Mouse (Mus musculus): ENCODE results near the gene Dvl1.

Gene Dvl1

DNA sequence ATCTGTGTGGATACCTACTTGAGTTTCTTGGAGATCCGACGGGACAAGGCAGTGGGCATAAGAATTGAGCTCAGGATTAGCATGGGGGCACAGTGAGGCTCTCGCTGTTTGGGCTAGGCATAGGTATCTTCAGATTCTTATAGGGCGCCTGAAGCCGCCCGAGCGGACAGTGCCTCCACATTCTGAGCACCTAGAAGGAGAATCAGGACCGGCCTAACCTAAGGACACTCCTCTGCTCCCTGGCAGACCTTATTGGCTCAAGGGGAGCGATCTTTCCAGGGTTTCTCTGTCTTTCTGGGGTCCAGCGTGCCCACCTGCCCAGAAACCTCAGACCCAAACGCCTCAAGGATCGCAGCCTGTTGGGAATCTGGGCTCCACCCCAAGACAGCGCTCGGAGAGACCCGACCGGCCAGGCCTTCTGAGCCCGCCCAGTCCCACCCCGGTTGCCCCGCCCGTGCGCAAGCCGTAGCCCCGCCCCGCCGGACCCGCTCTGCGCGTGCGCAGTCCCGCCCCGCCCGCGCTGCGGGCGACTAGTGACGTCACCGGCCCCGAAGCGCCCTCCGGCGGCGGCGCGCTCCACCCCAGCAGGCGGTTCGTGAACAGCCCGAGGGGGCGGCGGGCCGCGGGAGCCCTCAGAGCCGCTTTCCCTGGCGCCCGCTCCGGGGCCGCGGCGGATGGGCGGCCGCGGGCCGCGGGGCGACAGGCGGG lies at the start of gene Dvl1:
Gene Dvl1 (plus strand): TSS at position 532 of the 708 bp plus-strand sequence.
- DNase-seq: peak; percentile 97

- no peak for DNase-seq
Observed at GRCm38 (mm10) chr4:155802075-155802474, 45.1 kb upstream of the Dvl1 start.

DNA sequence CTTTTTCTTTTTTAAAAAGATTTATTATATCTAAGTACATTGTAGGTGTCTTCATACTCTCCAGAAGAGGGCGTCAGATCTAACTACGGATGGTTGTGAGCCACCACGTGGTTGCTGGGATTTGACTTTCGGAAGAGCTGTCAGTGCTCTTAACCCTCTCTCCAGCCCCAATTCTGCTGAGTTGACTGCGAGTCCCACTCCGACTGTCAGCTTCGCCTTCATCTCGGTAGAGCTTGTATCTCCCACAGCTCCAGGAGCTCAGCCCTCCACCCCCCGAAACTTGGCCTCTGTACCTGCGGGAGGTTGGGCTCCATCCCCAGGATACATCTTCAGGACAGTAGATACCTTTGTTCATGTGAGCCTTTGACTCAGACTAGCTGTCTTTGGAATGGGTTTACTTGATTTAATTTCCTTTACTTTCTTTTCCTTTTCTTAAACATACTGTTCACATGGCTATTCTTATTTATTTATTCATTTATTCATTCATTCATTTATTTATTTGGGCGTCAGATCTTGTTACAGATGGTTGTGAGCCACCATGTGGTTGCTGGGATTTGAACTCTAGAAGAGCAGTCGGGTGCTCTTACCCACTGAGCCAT lies 44.4 kb upstream of the Dvl1 start, which contains the start of gene Mrpl20:
Gene Mrpl20 (plus strand): TSS at position 138 of the 599 bp plus-strand sequence.
- DNase-seq: peak; percentile 15

- DNase-seq: peak; percentile 97
Observed at GRCm38 (mm10) chr4:155803340-155804041, 43.7 kb upstream of the Dvl1 start.

GRCm38 (mm10) chr4:155807841-155808240 lies 39.4 kb upstream of the Dvl1 start:
- DNase-seq: no peak

DNA sequence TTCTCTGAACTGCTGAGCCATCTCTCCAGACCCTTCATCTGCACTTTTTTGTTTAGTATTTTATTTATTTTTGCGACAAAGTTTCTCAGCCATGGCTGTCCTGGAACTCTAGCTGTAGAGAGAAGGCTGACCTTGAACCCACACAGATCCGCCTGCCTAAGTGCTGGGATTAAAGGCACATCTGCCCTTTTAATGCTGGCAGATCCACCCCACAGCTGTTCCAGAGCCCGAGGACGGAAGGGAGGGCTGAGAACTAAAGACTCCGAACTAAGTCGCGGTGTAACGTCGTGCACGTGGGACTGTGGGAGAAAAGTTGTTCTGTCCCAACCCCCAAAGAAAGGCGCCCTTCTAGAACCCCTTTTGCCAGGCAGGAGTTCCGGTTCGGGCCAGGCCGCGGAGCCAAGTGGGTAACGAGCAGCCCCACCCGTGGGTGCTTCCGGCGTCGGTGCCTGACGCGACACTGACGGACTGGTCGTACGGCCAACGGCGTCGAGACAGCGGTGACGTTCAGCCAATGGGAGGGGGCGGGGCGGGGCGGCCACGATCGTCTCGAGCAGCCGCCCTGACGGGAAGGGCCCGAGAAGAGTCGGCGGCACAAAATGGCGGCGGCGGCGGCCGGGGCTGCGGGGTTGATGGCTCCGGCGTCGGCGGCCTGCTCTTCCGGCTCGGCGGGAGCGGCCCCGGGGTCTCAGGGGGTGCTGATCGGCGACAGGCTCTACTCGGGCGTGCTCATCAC lies 35.1 kb upstream of the Dvl1 start, which contains the start of gene Ccnl2:
Gene Ccnl2 (plus strand): TSS at position 561 of the 736 bp plus-strand sequence.
- peak; percentile 91 for DNase-seq

DNA sequence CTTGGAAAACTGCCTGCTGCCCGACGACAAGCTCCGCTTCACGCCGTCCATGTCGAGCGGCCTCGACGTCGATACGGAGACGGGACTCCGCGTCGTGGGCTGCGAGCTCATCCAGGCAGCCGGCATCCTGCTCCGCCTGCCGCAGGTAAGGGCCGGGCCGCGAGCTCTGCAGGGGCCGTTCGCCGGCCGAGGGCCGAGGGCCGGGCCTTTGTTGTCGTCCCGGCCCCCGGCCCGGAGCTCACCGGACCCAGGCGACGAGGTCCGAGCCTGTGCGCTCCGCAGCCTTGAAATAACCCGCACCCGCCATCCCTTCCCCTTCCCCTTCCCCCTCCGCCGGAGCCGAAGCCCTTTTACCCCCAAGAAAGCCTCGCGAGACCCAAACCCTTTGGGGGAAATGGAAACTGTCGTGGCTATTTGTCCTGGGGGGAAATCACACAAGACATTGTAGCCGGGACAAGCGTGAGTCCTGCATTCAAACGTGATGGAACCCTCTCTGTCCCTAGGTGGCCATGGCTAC lies 34.5 kb upstream of the Dvl1 start:
- peak; percentile 34 for DNase-seq

GRCm38 (mm10) chr4:155817533-155817932 lies 29.7 kb upstream of the Dvl1 start:
- no peak for DNase-seq

- DNase-seq: no peak
Observed at GRCm38 (mm10) chr4:155821025-155821424, 26.2 kb upstream of the Dvl1 start.

DNA sequence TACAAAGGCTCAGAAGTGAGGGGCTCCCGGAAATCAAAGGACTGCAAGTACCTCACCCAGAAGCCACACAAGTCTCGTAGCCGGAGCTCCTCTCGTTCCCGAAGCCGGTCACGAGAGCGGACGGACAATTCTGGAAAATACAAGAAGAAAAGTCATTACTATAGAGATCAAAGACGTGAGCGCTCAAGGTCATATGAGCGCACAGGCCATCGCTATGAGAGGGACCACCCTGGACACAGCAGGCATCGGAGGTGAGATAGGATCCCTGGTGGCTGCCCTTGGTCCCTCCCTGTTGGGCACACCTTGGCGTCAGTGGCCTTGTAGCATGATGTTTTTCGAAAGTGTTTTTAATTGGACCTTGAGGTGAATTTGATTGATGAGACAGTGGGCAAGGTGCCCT lies 23.8 kb upstream of the Dvl1 start:
- DNase-seq: no peak

DNA sequence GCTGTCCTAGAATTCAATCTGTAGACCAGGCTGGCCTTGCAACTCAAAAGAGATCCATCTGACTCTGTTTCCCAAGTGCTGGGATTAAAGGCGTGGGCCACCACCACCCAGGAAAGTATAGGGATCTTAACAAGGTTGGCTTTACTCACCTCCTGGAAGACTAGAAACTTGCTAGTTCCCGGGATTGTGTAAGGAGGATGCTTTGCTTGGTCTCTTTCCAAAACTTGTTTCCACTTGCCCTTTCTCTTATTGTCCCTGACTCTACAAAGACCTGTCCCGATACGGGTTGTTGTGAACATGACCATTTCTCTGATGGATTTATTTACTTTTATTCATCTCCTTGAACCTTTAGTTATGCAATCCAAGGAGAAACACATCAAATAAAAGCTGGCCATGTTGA lies 17.3 kb upstream of the Dvl1 start:
- no peak for DNase-seq

GRCm38 (mm10) chr4:155830596-155830995 lies 16.6 kb upstream of the Dvl1 start:
- no peak for DNase-seq

DNA sequence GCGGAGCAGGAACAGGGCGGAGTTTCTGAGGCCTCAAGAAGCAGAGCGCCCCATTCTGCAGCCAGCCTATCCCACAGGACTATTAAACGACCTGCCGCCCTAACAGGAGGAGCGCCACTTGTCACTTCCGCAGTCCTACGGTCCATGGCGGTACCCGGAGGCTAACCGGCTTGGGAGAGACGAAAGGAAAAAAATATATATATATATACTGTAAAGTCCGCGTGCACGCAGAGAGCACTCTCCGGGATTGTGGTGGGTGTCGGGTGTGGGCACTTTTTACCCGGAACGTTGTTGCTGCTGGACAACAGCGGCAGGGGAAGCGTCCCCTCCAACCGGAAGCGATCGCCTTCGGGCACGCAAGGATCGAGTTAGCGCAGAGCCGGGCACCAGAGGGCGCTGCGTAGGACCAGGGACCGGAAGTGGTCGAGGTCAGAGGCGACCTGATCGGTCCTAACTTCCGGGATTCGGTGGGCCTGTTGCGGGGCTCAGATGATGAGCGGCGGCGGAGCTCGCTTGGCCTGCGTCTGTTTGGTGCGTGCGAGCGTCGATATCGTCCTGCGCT lies 15.9 kb upstream of the Dvl1 start, which contains the start of gene Aurkaip1:
Gene Aurkaip1 (plus strand): TSS at position 68 of the 562 bp plus-strand sequence.
- DNase-seq: peak; percentile 96

DNA sequence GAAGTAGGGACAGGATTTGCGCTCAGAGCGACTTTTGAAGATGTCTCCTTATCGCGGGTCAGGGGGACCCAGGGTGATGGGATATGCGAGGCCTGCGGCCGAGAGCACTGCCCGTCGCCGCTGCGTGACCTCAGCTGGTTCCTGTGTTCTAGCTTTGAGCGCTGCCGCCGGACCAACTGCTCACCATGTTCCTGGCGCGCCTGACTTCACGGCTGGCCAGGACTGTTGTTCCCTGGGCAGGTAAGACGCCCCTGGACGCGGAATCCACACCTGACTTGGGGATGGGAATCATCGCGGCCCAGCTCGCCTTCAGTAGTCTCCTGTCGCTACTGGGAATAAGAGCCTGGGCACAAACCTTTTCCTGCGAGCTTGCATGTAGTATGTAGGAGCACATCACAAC lies 15.4 kb upstream of the Dvl1 start:
- DNase-seq: no peak

DNA sequence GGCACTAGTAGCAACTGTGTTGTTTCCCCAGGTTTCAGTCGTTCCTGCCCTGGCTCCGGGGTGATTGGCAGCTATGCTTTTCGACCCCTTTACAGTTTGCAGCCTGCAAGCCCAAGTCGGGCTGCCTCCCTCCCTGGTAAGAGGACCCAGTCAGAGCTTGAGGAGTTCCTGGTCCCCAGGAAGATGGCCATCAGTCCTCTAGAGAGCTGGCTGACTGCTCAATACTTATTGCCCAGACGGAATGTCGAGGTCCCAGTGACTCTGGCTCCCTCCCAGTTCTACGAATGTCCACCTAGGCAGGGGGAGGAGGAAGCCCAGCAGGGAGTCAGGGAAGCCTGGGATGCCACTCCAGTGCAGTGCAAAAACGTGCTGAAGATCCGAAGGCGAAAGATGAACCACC lies 14.9 kb upstream of the Dvl1 start:
- DNase-seq: no peak

DNA sequence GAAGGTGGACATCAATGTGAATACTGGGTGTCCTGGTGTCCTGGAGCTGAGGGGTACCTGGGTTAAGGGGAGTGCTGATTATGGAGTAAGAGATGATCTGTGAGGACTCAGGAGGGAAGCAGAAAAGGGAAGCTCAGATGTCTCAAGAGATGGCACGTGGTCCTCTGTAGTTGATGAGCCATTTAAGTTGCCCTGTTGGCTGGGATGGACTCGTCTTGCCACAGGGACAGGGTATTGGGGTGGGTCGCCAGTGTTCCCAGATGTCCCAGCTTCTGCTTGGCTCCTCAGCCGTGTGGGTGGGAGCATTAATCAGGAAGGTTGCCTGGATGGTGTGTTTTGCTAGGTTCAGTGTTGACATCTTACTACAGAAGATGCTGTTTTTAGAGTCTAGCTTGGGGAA lies 14.0 kb upstream of the Dvl1 start:
- no peak for DNase-seq

- peak; percentile 67 for DNase-seq
Observed at GRCm38 (mm10) chr4:155833836-155834235, 13.4 kb upstream of the Dvl1 start.

DNA sequence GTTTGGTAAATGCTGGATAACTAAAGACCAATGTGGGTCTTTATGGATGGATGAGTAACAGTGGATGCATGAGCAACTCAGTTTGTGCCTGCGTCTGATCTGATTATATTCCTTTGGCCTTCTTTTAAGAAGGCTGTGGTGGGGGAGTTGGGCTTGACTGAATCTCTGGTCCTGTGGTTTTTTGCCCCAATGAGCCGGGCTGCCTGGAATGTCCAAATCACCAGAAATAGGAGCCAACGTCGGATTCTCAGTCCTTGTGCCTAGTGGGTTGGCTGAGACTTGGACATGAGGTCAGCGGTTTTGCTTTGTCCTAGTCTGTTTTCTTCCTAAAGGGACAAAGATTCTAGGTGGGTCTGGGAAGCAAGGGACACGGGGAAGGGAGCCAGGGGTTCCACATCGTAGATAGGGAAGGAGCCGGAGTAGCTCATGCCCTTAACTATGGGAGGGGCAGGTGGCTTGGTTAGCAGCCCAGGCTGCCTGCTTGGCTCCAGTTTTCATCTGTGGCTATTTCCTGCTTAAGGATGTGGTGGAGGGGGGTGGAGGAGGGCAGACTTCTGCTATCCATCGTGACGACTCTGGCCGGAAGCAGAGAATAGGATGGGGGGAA lies 9.7 kb upstream of the Dvl1 start:
- DNase-seq: no peak

GRCm38 (mm10) chr4:155838187-155839153 lies 8.7 kb upstream of the Dvl1 start:
- DNase-seq: no peak

- DNase-seq: no peak
Observed at GRCm38 (mm10) chr4:155839483-155839910, 7.7 kb upstream of the Dvl1 start, which contains the start of gene Mxra8. Gene Mxra8, plus strand, starts transcription at chr4:155839680.
